Mouse (Mus musculus): ENCODE measurements around the gene Prkaca. TPM values are rescaled to one million over a fixed set of nuclear protein-coding genes. Genes with fewer than 3 reads are reported as not detected.

Prkaca gene
- total and polyA plus RNA-seq, 3 experiments, result 24.7 to 74.9 TPM; not detected in 1

- Histone ChIP-seq H3K27ac (ENCODE audit: control insufficient read depth, low read depth, low read length) (no peak overlapping the region), H3K36me3 (ENCODE audit: control insufficient read depth in 1 of 2, insufficient read depth in 2 of 2, low read length in 2 of 2) (no peaks in the 10 kb centered on the region; a peak in 1 of 4 replicates), H3K4me3 (ENCODE audit: control insufficient read depth in 1 of 2, insufficient read depth in 1 of 2, low read depth in 2 of 2, low read length in 2 of 2) (no peak overlapping the region), H3K27me3 (ENCODE audit: control insufficient read depth in 1 of 2, insufficient read depth in 2 of 2, low read length in 2 of 2) (no peaks in the 10 kb centered on the region), H3K4me1 (ENCODE audit: control insufficient read depth in 1 of 2, insufficient read depth in 2 of 2, low read length in 2 of 2) (peaks cover 2 to 15% of the 10 kb centered on the region in 2 experiments; a peak in 1 of 4 replicates), H3K9ac (ENCODE audit: control insufficient read depth, low read depth, low read length, poor library complexity, severe bottlenecking) (no peak overlapping the region), H3K9me3 (replicated peaks; ENCODE audit: insufficient read depth, low read length) (no peaks in the 10 kb centered on the region), H3K79me2 (ENCODE audit: control insufficient read depth, insufficient read depth, low read length, poor library complexity) (no peaks in the 10 kb centered on the region)
- no peak for DNase-seq (ENCODE audit: low read depth, low spot score)
- TF ChIP-seq MYB (IDR thresholded peaks at IDR 0.05; ENCODE audit: low read depth, low read length) (no peak), NELFE (IDR thresholded peaks at IDR 0.05; ENCODE audit: low read depth, low read length) (no peak), MAX (IDR thresholded peaks at IDR 0.05; ENCODE audit: low read length) (no peak), USF2 (IDR thresholded peaks at IDR 0.05; ENCODE audit: borderline replicate concordance in 1 of 2, insufficient read depth in 1 of 2, low read depth in 1 of 2, low read length in 2 of 2) (no peak), E2F4 (IDR thresholded peaks at IDR 0.05; ENCODE audit: borderline replicate concordance, low read depth, low read length) (no peak), ZNF384 (IDR thresholded peaks at IDR 0.05; ENCODE audit: low read depth, low read length) (no peak), ELF1 (IDR thresholded peaks at IDR 0.05; ENCODE audit: low read depth, low read length) (no peak), RAD21 (IDR thresholded peaks at IDR 0.05; ENCODE audit: low read depth, low read length) (no peak), JUND (IDR thresholded peaks at IDR 0.05; ENCODE audit: low read depth, low read length) (no peak), CHD2 (IDR thresholded peaks at IDR 0.05; ENCODE audit: low read length) (no peak), NRF1 (IDR thresholded peaks at IDR 0.05; ENCODE audit: insufficient read depth, low read depth, low read length, poor library complexity, severe bottlenecking) (no peak), ZKSCAN1 (IDR thresholded peaks at IDR 0.05; ENCODE audit: low read depth, low read length) (no peak), MXI1 (IDR thresholded peaks at IDR 0.05; ENCODE audit: low read depth, low read length) (no peak)
Measured at GRCm38 (mm10) chr8:84023085-84023484, 50.3 kb downstream of the Prkaca start.

- Histone ChIP-seq H3K9me3 (replicated peaks; ENCODE audit: insufficient read depth, low read length) (no peaks in the 10 kb centered on the region), H3K27me3 (ENCODE audit: control insufficient read depth in 1 of 2, insufficient read depth in 2 of 2, low read length in 2 of 2) (no peaks in the 10 kb centered on the region), H3K36me3 (ENCODE audit: control insufficient read depth in 1 of 2, insufficient read depth in 2 of 2, low read length in 2 of 2) (no peaks in the 10 kb centered on the region; a peak in 1 of 4 replicates)
Measured at GRCm38 (mm10) chr8:84023631-84024030, 50.8 kb downstream of the Prkaca start.

GRCm38 (mm10) chr8:84024171-84024570 lies 51.4 kb downstream of the Prkaca start:
- no peaks in the 10 kb centered on the region for H3K79me2 ChIP-seq (ENCODE audit: control insufficient read depth, insufficient read depth, low read length, poor library complexity)
- peaks cover 2 to 15% of the 10 kb centered on the region in 2 experiments; a peak in 1 of 4 replicates for H3K4me1 ChIP-seq (ENCODE audit: control insufficient read depth in 1 of 2, insufficient read depth in 2 of 2, low read length in 2 of 2)
- H3K27me3 ChIP-seq (ENCODE audit: control insufficient read depth in 1 of 2, insufficient read depth in 2 of 2, low read length in 2 of 2), result no peaks in the 10 kb centered on the region
- H3K9me3 ChIP-seq (replicated peaks; ENCODE audit: insufficient read depth, low read length), result no peaks in the 10 kb centered on the region
- peak; percentile 79 for DNase-seq (ENCODE audit: low read depth, low spot score)
- H3K36me3 ChIP-seq (ENCODE audit: control insufficient read depth in 1 of 2, insufficient read depth in 2 of 2, low read length in 2 of 2), result no peaks in the 10 kb centered on the region; a peak in 1 of 4 replicates
- H3K9ac ChIP-seq (ENCODE audit: control insufficient read depth, low read depth, low read length, poor library complexity, severe bottlenecking), result no peak overlapping the region
- no peak for TF ChIP-seq ETS1 (IDR thresholded peaks at IDR 0.05; ENCODE audit: low read depth, low read length)
- TF ChIP-seq TBP (IDR thresholded peaks at IDR 0.05; ENCODE audit: low read depth, low read length), result no peak
- TF ChIP-seq POLR2AphosphoS2 (IDR thresholded peaks at IDR 0.05; ENCODE audit: low read length), result no peak
- TF ChIP-seq JUND (IDR thresholded peaks at IDR 0.05; ENCODE audit: low read depth, low read length), result no peak
- no peak for TF ChIP-seq RCOR1 (IDR thresholded peaks at IDR 0.05; ENCODE audit: low read depth, low read length)
- no peak for TF ChIP-seq CHD2 (IDR thresholded peaks at IDR 0.05; ENCODE audit: low read length)
- TF ChIP-seq CTCF (IDR thresholded peaks at IDR 0.05 in 2 of 3, conservative IDR thresholded peaks at IDR 0.05 in 1 of 3; ENCODE audit: control insufficient read depth in 1 of 3, insufficient read depth in 1 of 3, low read depth in 2 of 3, low read length in 3 of 3, poor library complexity in 1 of 3, severe bottlenecking in 1 of 3), result peak; percentile 81 to 97 (median 96)
- TF ChIP-seq POLR2A (IDR thresholded peaks at IDR 0.05; ENCODE audit: control insufficient read depth in 1 of 2, insufficient read depth in 1 of 2, low read depth in 1 of 2, low read length in 2 of 2, poor library complexity in 1 of 2), result no peak
- peak; percentile 42 for TF ChIP-seq SMC3 (IDR thresholded peaks at IDR 0.05; ENCODE audit: low read depth, low read length)
- TF ChIP-seq MYB (IDR thresholded peaks at IDR 0.05; ENCODE audit: low read depth, low read length), result no peak
- TF ChIP-seq USF2 (IDR thresholded peaks at IDR 0.05; ENCODE audit: borderline replicate concordance in 1 of 2, insufficient read depth in 1 of 2, low read depth in 1 of 2, low read length in 2 of 2), result no peak
- TF ChIP-seq MYC (IDR thresholded peaks at IDR 0.05; ENCODE audit: low read depth, low read length), result peak; percentile 87
- TF ChIP-seq RAD21 (IDR thresholded peaks at IDR 0.05; ENCODE audit: low read depth, low read length), result peak; percentile 48
- TF ChIP-seq ZC3H11A (IDR thresholded peaks at IDR 0.05; ENCODE audit: low read depth, low read length), result no peak
- TF ChIP-seq ELF1 (IDR thresholded peaks at IDR 0.05; ENCODE audit: low read depth, low read length), result no peak
- TF ChIP-seq E2F4 (IDR thresholded peaks at IDR 0.05; ENCODE audit: borderline replicate concordance, low read depth, low read length), result no peak
- no peak for TF ChIP-seq ZNF384 (IDR thresholded peaks at IDR 0.05; ENCODE audit: low read depth, low read length)
- no peak for TF ChIP-seq KAT2A (conservative IDR thresholded peaks at IDR 0.05; ENCODE audit: low read depth, low read length)
- no peak for TF ChIP-seq EP300 (IDR thresholded peaks at IDR 0.05; ENCODE audit: low read depth in 1 of 2, low read length in 2 of 2)
- no peak for TF ChIP-seq GATA1 (IDR thresholded peaks at IDR 0.05; ENCODE audit: low read depth, low read length)
- H3K4me3 ChIP-seq (ENCODE audit: control insufficient read depth in 1 of 2, insufficient read depth in 1 of 2, low read depth in 2 of 2, low read length in 2 of 2), result no peak overlapping the region
- no peak overlapping the region for H3K27ac ChIP-seq (ENCODE audit: control insufficient read depth, low read depth, low read length)

More at GRCm38 (mm10) chr8:84023631-84024030, 50.8 kb downstream of the Prkaca start:
- no peak for TF ChIP-seq CTCF (IDR thresholded peaks at IDR 0.05 in 2 of 3, conservative IDR thresholded peaks at IDR 0.05 in 1 of 3; ENCODE audit: control insufficient read depth in 1 of 3, insufficient read depth in 1 of 3, low read depth in 2 of 3, low read length in 3 of 3, poor library complexity in 1 of 3, severe bottlenecking in 1 of 3)
- peaks cover 2 to 15% of the 10 kb centered on the region in 2 experiments; a peak in 1 of 4 replicates for H3K4me1 ChIP-seq (ENCODE audit: control insufficient read depth in 1 of 2, insufficient read depth in 2 of 2, low read length in 2 of 2)
- H3K27ac ChIP-seq (ENCODE audit: control insufficient read depth, low read depth, low read length), result no peak overlapping the region
- DNase-seq (ENCODE audit: low read depth, low spot score), result no peak
- H3K79me2 ChIP-seq (ENCODE audit: control insufficient read depth, insufficient read depth, low read length, poor library complexity), result no peaks in the 10 kb centered on the region
- H3K9ac ChIP-seq (ENCODE audit: control insufficient read depth, low read depth, low read length, poor library complexity, severe bottlenecking), result no peak overlapping the region
- no peak overlapping the region for H3K4me3 ChIP-seq (ENCODE audit: control insufficient read depth in 1 of 2, insufficient read depth in 1 of 2, low read depth in 2 of 2, low read length in 2 of 2)

Measured in MEL (cell line).